ENCODE assay signal across 8 mouse cellular contexts in the genomic region with DNA sequence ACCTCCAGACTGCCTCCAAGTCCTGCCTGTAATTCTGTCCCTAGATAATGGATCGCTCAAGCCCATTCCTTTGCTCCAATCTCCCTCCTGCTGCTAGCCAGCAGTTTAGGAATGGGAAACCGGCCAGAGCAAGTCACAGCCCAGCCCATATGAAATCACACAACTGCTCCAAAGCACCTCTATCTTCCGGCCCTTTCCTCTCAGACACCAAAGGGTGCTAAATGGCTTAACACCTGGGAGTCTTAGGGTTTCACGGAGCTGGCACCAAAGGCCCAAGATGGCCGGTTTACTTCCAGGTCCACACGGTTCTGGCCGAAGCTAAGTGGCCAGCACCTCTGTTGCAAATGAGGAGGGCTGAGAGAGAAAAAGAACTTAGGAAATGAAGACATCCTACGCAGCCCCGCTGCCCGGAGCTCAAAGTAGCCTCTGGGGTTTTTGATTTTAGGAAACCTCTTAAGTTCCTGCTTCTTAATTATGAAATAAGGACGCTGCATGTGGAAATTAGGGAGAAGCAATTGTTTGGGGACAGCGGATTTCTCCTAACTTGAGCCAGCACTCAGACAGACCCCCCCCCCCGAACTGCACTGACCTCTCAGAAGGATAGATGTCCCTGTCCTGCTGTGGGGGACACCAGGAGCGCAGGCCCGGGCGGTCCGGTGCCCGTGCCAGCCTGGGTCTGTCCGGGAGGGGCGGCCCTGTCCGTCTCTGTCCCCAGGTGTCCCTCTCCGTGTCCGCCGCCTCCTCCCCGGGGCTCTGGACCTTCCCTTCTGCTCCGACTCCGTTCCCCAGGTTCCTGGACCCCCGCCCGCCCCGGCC. TPM values are rescaled to one million over a fixed set of nuclear protein-coding genes. Genes with fewer than 3 reads are reported as not detected.
A peak's percentile ranks its signal among the peaks of the same experiment; 100 is the strongest.
DNase-seq lines count a peak whose midpoint lies in the region; ATAC-seq lines count a peak whose summit lies in the region.

No protein-coding gene starts in this region.

- H3K4me3 ChIP-seq in heart, embryonic 10.5 days = peak overlapping the region; percentile 88
- H3K4me3 ChIP-seq in kidney, embryonic 14.5 days (ENCODE audit: low read length) = peak overlapping the region; percentile 82

- peak overlapping the region; percentile 81 for H3K4me2 ChIP-seq in kidney, embryonic 14.5 days (replicated peaks; ENCODE audit: low read depth, low read length)

- H3K9me3 ChIP-seq in heart, embryonic 10.5 days = no peaks in the 10 kb centered on the region
- no peaks in the 10 kb centered on the region for H3K9me3 ChIP-seq in kidney, embryonic 14.5 days (ENCODE audit: control insufficient read depth, low read length)

- H3K4me1 ChIP-seq in heart, embryonic 10.5 days = peaks cover 55% of the 10 kb centered on the region
- H3K4me1 ChIP-seq in kidney, embryonic 14.5 days (ENCODE audit: control insufficient read depth, insufficient read depth, low read length) = peaks cover 31% of the 10 kb centered on the region

- no peaks in the 10 kb centered on the region for H3K27me3 ChIP-seq in heart, embryonic 10.5 days (ENCODE audit: insufficient read depth, poor library complexity, severe bottlenecking)
- no peaks in the 10 kb centered on the region for H3K27me3 ChIP-seq in kidney, embryonic 14.5 days (ENCODE audit: control insufficient read depth, insufficient read depth, low read length)

- no peaks in the 10 kb centered on the region for H3K36me3 ChIP-seq in heart, embryonic 10.5 days
- H3K36me3 ChIP-seq in kidney, embryonic 14.5 days (ENCODE audit: control insufficient read depth, insufficient read depth, low read length) = no peaks in the 10 kb centered on the region

- peak overlapping the region; percentile 85 for H3K9ac ChIP-seq in kidney, embryonic 14.5 days (ENCODE audit: low read depth, low read length)

- H3K27ac ChIP-seq in heart, embryonic 10.5 days = peak overlapping the region; percentile 94
- peak overlapping the region; percentile 3; the same call in 1 of the 2 replicates for H3K27ac ChIP-seq in kidney, embryonic 14.5 days (ENCODE audit: low read depth, low read length)

- 2% methylated on average over 30 of the region's 30 CpGs for WGBS in heart, embryonic 10.5 days
- 5% methylated on average over 28 of the region's 30 CpGs for WGBS in kidney, embryonic 14.5 days

- DNase-seq in cerebellum, adult 9-11 months = peak; percentile 43
- DNase-seq in cerebellum, postnatal 14 days = no peak
- peak; percentile 52 for DNase-seq in embryo, embryonic 10.5 days (ENCODE audit: low spot score)
- DNase-seq in heart, embryonic 10.5 days (ENCODE audit: low spot score) = no peak
- DNase-seq in lung, postnatal 36 days = peak; percentile 50
- peak; percentile 42 to 44 for DNase-seq in thymus, postnatal 36 days
- no peak for DNase-seq in spleen, adult 18-20 months

- peak; percentile 61 for ATAC-seq in kidney, embryonic 14.5 days (ENCODE audit: low FRiP score, low TSS enrichment)

RNA-seq across cellular contexts. Expression of gene Agtrap, which starts 0.5 kb away (rescaled TPM):
- 20.8 and 25.5 TPM in 2 replicates for polyA plus RNA-seq in heart, embryonic 10.5 days (2016; fragmentation: Nextera tagmentation; extraction: Ambion mirVana)
- 17.4 and 22.8 TPM in 2 replicates for polyA plus RNA-seq in kidney, embryonic 14.5 days (2014; fragmentation: Nextera tagmentation; extraction: Ambion mirVana)

RNA-seq across cellular contexts. Expression of gene Mad2l2, which starts 42.9 kb away (rescaled TPM):
- polyA plus RNA-seq in heart, embryonic 10.5 days (2016; fragmentation: Nextera tagmentation; extraction: Ambion mirVana) = 43.3 and 51.9 TPM in 2 replicates
- 81.1 and 99.0 TPM in 2 replicates for polyA plus RNA-seq in kidney, embryonic 14.5 days (2014; fragmentation: Nextera tagmentation; extraction: Ambion mirVana)

RNA-seq across cellular contexts. Expression of gene Draxin, which starts 43.2 kb away (rescaled TPM):
- 0.12 and 0.48 TPM in 2 replicates for polyA plus RNA-seq in heart, embryonic 10.5 days (2016; fragmentation: Nextera tagmentation; extraction: Ambion mirVana)
- 0.43 and 0.80 TPM in 2 replicates for polyA plus RNA-seq in kidney, embryonic 14.5 days (2014; fragmentation: Nextera tagmentation; extraction: Ambion mirVana)

RNA-seq across cellular contexts. Expression of gene Mthfr, which starts 48.4 kb away (rescaled TPM):
- polyA plus RNA-seq in heart, embryonic 10.5 days (2016; fragmentation: Nextera tagmentation; extraction: Ambion mirVana) = 13.5 and 15.6 TPM in 2 replicates
- 11.8 and 19.7 TPM in 2 replicates for polyA plus RNA-seq in kidney, embryonic 14.5 days (2014; fragmentation: Nextera tagmentation; extraction: Ambion mirVana)

RNA-seq across cellular contexts. Expression of gene Clcn6, which starts 48.7 kb away (rescaled TPM):
- polyA plus RNA-seq in heart, embryonic 10.5 days (2016; fragmentation: Nextera tagmentation; extraction: Ambion mirVana) = 8.0 and 8.4 TPM in 2 replicates
- polyA plus RNA-seq in kidney, embryonic 14.5 days (2014; fragmentation: Nextera tagmentation; extraction: Ambion mirVana) = 4.0 and 6.0 TPM in 2 replicates

Comparison
In these comparisons a context has a peak if more than half of its experiments do, and no peak if none do; other contexts are left out.
1. DNase-seq: peak in cerebellum, adult 9-11 months (single experiment), embryo, embryonic 10.5 days (single experiment), lung, postnatal 36 days (single experiment) and thymus, postnatal 36 days (2 of 2); none in cerebellum, postnatal 14 days (0 of 2), heart, embryonic 10.5 days (single experiment) and spleen, adult 18-20 months (0 of 2).